Mouse (Mus musculus): ENCODE measurements around the gene Gm10135.
"Not testable (repeated sequence)": the region's sequence is repeated elsewhere in the genome, so short reads cannot be mapped to it uniquely, and the experiment has no call there.

The Gm10135 gene

GRCm38 (mm10) chr5:72965706-72966105 lies 8.8 kb downstream of the Gm10135 start:
- no peak for DNase-seq (ENCODE audit: low spot score in 2 of 2)

DNA sequence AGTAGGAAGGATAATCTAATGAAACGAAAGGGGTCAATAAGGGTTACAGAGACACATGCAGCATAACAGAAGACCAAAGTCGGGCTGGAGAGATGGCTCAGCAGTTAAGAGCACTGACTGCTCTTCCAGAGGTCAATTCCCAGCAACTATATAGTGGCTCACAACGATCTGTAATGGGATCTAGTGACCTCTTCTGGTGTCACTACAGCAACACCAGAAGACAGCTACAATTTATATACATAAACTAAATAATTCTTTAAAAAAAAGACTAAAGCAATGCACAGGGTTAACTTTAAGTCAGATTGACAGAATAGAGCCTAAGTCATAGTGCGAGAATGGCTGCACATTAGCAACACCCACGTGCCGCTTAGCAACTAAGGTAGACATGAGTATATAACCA lies 14.4 kb downstream of the Gm10135 start:
- DNase-seq (ENCODE audit: low spot score in 2 of 2): no peak

DNA sequence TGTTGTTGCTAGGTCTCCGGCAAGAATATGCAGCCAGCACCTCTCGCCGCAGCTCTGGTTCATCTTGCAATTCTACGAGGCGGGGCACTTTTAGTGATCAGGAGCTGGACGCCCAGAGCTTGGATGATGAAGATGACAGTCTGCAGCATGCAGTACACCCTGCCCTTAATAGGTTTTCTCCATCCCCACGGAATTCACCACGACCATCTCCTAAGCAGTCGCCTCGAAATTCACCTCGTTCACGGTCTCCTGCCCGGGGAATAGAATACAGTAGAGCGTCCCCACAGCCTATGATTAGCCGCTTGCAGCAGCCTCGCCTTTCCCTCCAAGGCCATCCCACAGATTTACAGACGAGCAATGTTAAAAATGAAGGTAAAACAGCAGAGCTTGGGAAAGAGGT lies 17.2 kb downstream of the Gm10135 start:
- DNase-seq (ENCODE audit: low spot score in 2 of 2): no peak

- no peak for DNase-seq (ENCODE audit: low spot score in 2 of 2)
Observed at GRCm38 (mm10) chr5:72953996-72954604, 20.4 kb downstream of the Gm10135 start.

- DNase-seq (ENCODE audit: low spot score in 2 of 2): no peak
Observed at GRCm38 (mm10) chr5:72950252-72950651, 24.2 kb downstream of the Gm10135 start.

- no peak for DNase-seq (ENCODE audit: low spot score in 2 of 2)
Observed at GRCm38 (mm10) chr5:72948136-72948535, 26.4 kb downstream of the Gm10135 start.

DNA sequence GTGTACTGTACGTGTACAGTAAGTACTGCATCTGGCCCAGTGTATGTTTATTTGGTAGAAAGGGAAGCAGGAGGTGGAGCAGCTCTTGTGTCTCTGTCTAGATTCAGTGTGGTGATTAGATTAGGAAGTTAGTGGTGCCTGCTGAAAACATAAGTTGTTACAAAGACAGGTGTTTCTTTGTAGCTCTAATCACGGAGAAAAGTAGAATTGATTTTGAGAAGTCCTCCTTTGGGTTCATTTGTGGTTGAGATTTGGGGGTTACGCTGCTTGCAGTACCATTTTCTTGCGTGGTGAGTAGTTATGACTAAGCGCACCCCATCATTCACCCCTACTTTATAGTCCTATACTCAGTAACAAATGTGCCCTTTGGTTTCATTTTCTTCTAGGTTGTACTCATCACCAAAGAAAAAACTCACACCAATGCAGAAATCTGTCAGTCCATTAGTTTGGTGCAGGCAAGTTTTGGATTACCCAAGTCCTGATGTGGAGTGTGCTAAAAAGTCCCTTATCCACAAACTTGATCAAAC lies 33.5 kb downstream of the Gm10135 start:
- no peak for DNase-seq (ENCODE audit: low spot score in 2 of 2)

DNA sequence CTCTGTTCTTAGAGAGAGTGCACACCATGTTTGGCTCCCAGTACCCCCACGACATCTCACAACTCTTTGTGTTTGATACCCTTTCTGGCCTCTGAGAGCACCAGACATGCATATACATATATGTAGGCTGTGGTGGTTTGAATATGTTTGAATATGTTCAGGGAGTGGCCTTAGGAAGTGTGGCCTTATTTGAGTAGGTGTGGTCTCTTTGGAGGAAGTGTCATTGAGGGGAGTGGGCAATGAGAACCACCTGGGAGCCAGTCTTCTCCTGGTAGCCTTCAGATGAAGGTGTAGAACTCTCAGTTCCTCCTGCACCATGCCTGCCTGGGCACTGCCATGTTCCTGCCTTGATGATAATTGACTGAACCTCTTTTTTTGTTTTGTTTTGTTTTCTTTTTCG lies 35.2 kb downstream of the Gm10135 start:
- DNase-seq (ENCODE audit: low spot score in 2 of 2): no peak

GRCm38 (mm10) chr5:72938421-72938820 lies 36.1 kb downstream of the Gm10135 start:
- not testable (repeated sequence) for DNase-seq (ENCODE audit: low spot score in 2 of 2)

DNA sequence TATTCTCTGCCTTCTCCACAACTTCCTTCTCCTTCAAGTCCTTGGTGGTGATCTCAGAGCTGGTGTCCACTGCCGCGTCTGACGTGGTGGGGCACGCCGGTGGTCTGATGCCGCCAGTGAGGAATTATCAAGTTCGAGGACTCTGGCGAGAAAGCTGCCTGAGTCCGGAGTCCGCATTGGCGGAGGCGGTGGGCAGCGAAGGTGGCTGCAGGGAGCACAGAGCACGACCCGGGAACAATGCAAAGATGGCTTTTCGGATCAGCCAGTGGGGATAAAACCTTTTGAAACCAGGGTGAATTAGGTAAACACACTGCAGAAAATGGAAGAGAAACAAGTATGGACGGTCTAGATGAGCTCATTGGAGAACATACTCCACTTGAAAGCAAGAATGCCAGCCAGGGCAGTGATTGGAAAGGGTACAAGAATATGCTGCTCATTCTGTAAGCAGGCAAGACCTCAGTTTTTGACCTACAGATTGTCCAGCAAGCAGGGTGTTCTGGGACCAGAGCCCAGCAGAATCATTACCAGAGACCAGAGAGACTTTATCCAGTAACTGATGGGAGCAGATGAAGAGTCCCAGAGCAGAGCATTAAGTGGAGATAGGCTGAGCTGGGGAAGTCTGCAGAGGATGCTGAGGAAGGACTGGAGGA lies 41.4 kb downstream of the Gm10135 start:
- no peak for DNase-seq (ENCODE audit: low spot score in 2 of 2)

DNA sequence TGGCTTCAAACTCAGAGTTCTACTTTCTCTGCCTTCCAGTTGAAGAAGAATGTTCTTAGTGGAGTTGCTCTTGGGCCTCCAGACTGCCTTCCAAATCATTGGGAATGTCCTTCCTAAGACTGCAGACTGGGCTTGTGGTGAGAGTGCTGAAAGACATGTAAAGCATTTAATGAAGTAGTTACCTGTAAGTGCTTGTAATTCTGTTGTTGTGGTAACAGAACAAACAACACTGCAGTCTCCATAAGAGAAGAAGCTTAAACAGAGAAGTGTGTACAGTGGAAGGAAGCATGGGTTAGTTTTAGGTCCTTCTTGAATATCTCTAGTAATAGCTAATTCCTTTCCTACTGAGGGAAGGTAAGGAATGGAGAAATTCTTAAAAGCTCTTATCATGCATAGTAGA lies 47.4 kb downstream of the Gm10135 start:
- DNase-seq (ENCODE audit: low spot score in 2 of 2): no peak

GRCm38 (mm10) chr5:72922796-72923195 lies 51.7 kb downstream of the Gm10135 start:
- no peak for DNase-seq (ENCODE audit: low spot score in 2 of 2)

DNA sequence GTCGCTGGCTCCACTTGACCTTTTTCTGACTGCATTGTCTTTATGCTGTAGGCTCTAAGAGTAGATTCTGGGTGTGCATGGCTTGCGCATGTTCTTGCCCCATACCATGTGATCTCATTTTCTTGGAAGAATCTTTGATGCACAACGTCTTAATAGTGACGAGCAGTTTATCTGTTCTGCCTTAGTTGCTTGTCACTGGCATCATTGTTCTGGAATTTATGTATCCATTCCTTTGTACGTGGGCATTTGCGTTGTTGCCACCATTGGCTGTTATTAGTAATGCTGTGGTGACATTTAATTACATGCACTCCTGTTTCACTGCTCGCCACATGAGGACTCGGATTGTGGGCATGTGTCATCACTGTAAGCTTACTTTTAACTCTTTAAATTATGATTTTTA lies 53.3 kb downstream of the Gm10135 start:
- no peak for DNase-seq (ENCODE audit: low spot score in 2 of 2)

DNA sequence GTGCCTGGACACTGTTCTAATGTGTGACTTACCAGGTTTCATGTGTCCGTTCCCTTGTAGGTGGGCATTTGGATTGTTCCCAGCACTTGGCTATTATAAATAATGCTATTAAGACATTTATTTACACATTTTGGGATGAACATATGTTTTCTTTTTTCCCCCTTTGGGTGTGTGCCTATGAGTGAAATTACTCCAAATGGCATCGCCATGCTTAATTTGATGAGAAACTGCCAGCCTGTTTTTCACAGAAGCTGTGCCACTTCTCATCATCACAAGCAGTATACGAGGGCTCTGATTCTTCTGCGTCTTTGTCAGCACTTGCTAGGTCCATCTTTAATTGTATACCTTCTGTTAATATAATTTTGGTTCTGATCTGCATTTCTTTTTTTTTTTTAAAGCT lies 54.1 kb downstream of the Gm10135 start:
- no peak for DNase-seq (ENCODE audit: low spot score in 2 of 2)

GRCm38 (mm10) chr5:72916851-72917250 lies 57.7 kb downstream of the Gm10135 start:
- DNase-seq (ENCODE audit: low spot score in 2 of 2): no peak

DNA sequence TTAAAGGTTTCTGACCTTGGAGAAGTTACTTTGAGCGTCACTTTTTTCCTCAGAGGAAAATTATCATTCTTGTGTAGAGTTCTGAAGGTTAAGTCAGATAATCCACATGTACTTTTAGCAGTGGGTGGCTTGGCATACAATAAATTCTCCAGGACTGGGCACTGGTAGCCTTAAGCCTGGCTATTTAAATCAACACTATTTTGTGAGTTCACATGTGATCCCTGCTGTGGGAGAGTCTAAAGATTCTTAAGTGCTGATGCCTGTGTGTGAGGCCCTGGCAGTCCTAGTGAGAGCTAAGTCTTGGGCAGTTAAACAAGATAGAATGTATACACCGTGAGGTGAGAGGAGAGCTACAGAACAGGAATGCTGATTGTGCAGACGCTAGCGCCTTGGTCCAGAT lies 58.5 kb downstream of the Gm10135 start:
- no peak for DNase-seq (ENCODE audit: low spot score in 2 of 2)

Measured in spleen, postnatal 14 days (tissue).